Mouse (Mus musculus) thymus, adult 2 months (tissue): ENCODE results near the gene Ap3s2. TPM values are rescaled to one million over a fixed set of nuclear protein-coding genes. Genes with fewer than 3 reads are reported as not detected.

Experiments used
- DNase-seq: peaks from one replicate; pipeline ENCODE4 v3.0.0; 2021
- H3K27ac ChIP-seq: fragments of 200-500 bp; 2 replicates; pipeline ENCODE4 v1.5.1; 2012; ENCODE audit warnings: low read length, control low read depth; ENCODE audit not compliant: control insufficient read depth, insufficient read depth
- H3K27me3 ChIP-seq: fragments of 200-500 bp; 2 replicates; pipeline ENCODE4 v1.6.1; 2012; ENCODE audit warnings: mild to moderate bottlenecking, low read length, moderate library complexity, mixed read lengths; ENCODE audit not compliant: control insufficient read depth, insufficient read depth
- H3K36me3 ChIP-seq: fragments of 200-500 bp; 2 replicates; pipeline ENCODE4 v1.6.1; 2012; ENCODE audit warnings: mild to moderate bottlenecking, low read length, moderate library complexity; ENCODE audit not compliant: control insufficient read depth, insufficient read depth
- H3K4me1 ChIP-seq: fragments of 200-500 bp; replicated peaks from 2 replicates; pipeline ENCODE4 v1.6.1; 2012; ENCODE audit warnings: low read length; ENCODE audit not compliant: control insufficient read depth, insufficient read depth
- H3K4me3 ChIP-seq: fragments of 200-500 bp; 2 replicates; pipeline ENCODE4 v1.5.1; 2012; ENCODE audit warnings: mild to moderate bottlenecking, low read length, control low read depth, moderate library complexity; ENCODE audit not compliant: control insufficient read depth, insufficient read depth
- CTCF ChIP-seq: fragments of 200-500 bp; IDR thresholded peaks from 2 replicates; pipeline ENCODE4 v1.5.1; 2012; ENCODE audit warnings: mild to moderate bottlenecking, control low read depth, low read length, moderate library complexity, borderline replicate concordance; ENCODE audit not compliant: control insufficient read depth, poor library complexity, insufficient read depth; ENCODE audit errors: extremely low read depth
- POLR2A ChIP-seq: fragments of 200-500 bp; IDR thresholded peaks from 2 replicates; pipeline ENCODE4 v1.6.1; 2012; ENCODE audit warnings: mild to moderate bottlenecking, low read length, control low read depth, moderate library complexity; ENCODE audit not compliant: control insufficient read depth, poor library complexity, insufficient read depth; ENCODE audit errors: extremely low read depth
- WGBS: fragments of 180-500 bp; shearing (Covaris S2); methylation state at CpG from one replicate; pipeline ENCODE4 v1.1.7; 2018; 5-methylcytosine and 5-hydroxymethylcytosine counted together
- polyA plus RNA-seq: library from polyadenylated mRNA; depleted of rRNA; stranded (reverse); fragments of >200 nt; gene quantifications from 2 replicates; pipeline ENCODE4 v1.2.3, GENCODE M21; 2012; rRNA removed

Ap3s2 gene
- polyA plus RNA-seq, 1 experiment = 22.4 TPM

- Histone ChIP-seq H3K36me3 (no peaks in the 10 kb centered on the region), H3K27ac (no peak overlapping the region), H3K4me3 (no peak overlapping the region), H3K4me1 (no peaks in the 10 kb centered on the region), H3K27me3 (no peaks in the 10 kb centered on the region)
- DNase-seq = no peak
- TF ChIP-seq POLR2A = no peak
- TF ChIP-seq CTCF = no peak
Measured at GRCm38 (mm10) chr7:79832980-79833379, 87.5 kb downstream of the Ap3s2 start.

DNA sequence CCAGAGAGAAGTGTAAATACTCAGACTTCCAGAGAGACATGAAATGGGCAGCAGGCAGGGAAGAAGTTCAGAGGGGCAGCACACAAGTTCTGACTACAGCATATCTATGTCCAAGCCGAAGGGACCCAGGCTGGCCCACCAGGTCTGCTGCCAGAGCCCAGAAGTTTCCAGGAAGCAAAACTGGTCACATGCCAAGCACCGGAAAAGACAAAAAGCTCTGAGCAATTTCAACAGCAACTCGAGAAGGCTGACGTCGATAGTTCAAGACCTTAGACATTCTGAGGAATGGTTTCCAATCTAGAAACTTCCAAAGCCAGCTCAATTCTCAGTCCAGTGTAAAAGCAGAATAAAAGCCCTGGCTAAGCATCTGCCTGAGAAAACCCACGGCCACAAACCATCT lies 88.9 kb downstream of the Ap3s2 start:
- 74% methylated on average over 6 of the region's 6 CpGs for WGBS
- DNase-seq = no peak

GRCm38 (mm10) chr7:79831145-79831544 lies 89.3 kb downstream of the Ap3s2 start:
- DNase-seq = no peak
- H3K4me1 ChIP-seq = no peaks in the 10 kb centered on the region
- 79% methylated on average over 6 of the region's 6 CpGs for WGBS
- H3K36me3 ChIP-seq = no peaks in the 10 kb centered on the region
- H3K27ac ChIP-seq = no peak overlapping the region
- no peak for TF ChIP-seq CTCF
- no peak for TF ChIP-seq POLR2A
- H3K4me3 ChIP-seq = no peak overlapping the region
- H3K27me3 ChIP-seq = no peaks in the 10 kb centered on the region

More for the DNA sequence above, 88.9 kb downstream of the Ap3s2 start:
- Histone ChIP-seq H3K27ac (no peak overlapping the region), H3K4me3 (no peak overlapping the region), H3K4me1 (no peaks in the 10 kb centered on the region), H3K27me3 (no peaks in the 10 kb centered on the region), H3K36me3 (no peaks in the 10 kb centered on the region)
- TF ChIP-seq CTCF (no peak), POLR2A (no peak)

DNA sequence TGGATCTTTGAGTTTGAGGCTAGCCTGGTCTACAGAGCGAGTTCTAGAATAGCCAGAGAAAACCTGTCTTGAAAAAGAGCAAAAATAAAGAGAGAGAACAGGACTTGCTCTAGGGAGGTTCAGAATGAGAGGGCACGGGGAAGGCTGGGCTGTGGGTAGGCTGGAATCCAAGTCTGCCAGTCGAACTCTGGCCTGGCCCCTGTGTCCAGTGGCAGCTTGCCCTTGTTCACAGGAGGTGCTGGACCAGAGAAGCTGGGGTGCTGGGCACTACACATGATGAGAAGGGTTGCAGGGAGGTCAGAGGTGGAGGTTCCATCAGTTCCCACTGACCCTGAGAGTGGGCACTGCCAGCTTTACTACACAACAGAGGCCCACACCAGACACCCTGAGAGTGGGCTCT lies 92.1 kb downstream of the Ap3s2 start:
- DNase-seq = no peak
- Histone ChIP-seq H3K27ac (no peak overlapping the region), H3K27me3 (no peaks in the 10 kb centered on the region), H3K4me3 (no peak overlapping the region), H3K4me1 (no peaks in the 10 kb centered on the region), H3K36me3 (no peaks in the 10 kb centered on the region)
- 87% methylated on average over 3 of the region's 3 CpGs for WGBS
- TF ChIP-seq CTCF (no peak), POLR2A (no peak)

Other genes with a start within 250 kb of the Ap3s2 start
- gene Kif7, start 204.9 kb downstream of the Ap3s2 start, polyA plus RNA-seq = 5.7 and 6.3 TPM in 2 replicates
- 64.4 and 73.1 TPM in 2 replicates for gene Plin1, start 187.7 kb downstream of the Ap3s2 start, polyA plus RNA-seq
- gene Pex11a, start 177.5 kb downstream of the Ap3s2 start, polyA plus RNA-seq = 5.0 and 8.1 TPM in 2 replicates
- 0.22 and 0.24 TPM in 2 replicates for gene Wdr93, start 177.5 kb downstream of the Ap3s2 start, polyA plus RNA-seq
- 0.45 and 0.62 TPM in 2 replicates for gene Mesp1, start 126.9 kb downstream of the Ap3s2 start, polyA plus RNA-seq
- gene Mesp2, start 109.9 kb downstream of the Ap3s2 start, polyA plus RNA-seq = 0.41 and 0.47 TPM in 2 replicates
- gene Anpep, start 59.6 kb downstream of the Ap3s2 start, polyA plus RNA-seq = 15.9 and 20.6 TPM in 2 replicates
- 4.6 and 5.4 TPM in 2 replicates for gene Arpin, start 14.7 kb upstream of the Ap3s2 start, polyA plus RNA-seq
- 62.1 and 63.1 TPM in 2 replicates for gene Zfp710, start 104.2 kb upstream of the Ap3s2 start, polyA plus RNA-seq
- gene Idh2, start 194.7 kb upstream of the Ap3s2 start, polyA plus RNA-seq = 168 and 225 TPM in 2 replicates